Mouse (Mus musculus): ENCODE results near the gene Gtf3c5.

Gene Gtf3c5

GRCm38 (mm10) chr2:28569903-28570302 is 13.6 kb downstream of the Gtf3c5 start:
- DNase-seq (ENCODE audit: low spot score): no peak

- no peak for DNase-seq (ENCODE audit: low spot score)
Measured at GRCm38 (mm10) chr2:28566545-28566944, 17.0 kb downstream of the Gtf3c5 start.

GRCm38 (mm10) chr2:28564380-28564779 is 19.2 kb downstream of the Gtf3c5 start:
- no peak for DNase-seq (ENCODE audit: low spot score)

GRCm38 (mm10) chr2:28563830-28564229 is 19.7 kb downstream of the Gtf3c5 start:
- no peak for DNase-seq (ENCODE audit: low spot score)

- DNase-seq (ENCODE audit: low spot score): no peak
Measured at GRCm38 (mm10) chr2:28563303-28563702, 20.2 kb downstream of the Gtf3c5 start, which contains the start of gene Cel. Cel (minus strand) TSS chr2:28563403.

GRCm38 (mm10) chr2:28557452-28557851 is 26.1 kb downstream of the Gtf3c5 start:
- DNase-seq (ENCODE audit: low spot score): no peak

- no peak for DNase-seq (ENCODE audit: low spot score)
Measured at GRCm38 (mm10) chr2:28552301-28552700, 31.2 kb downstream of the Gtf3c5 start.

- DNase-seq (ENCODE audit: low spot score): no peak
Measured at GRCm38 (mm10) chr2:28549157-28549556, 34.4 kb downstream of the Gtf3c5 start.

- peak; percentile 88 for DNase-seq (ENCODE audit: low spot score)
Measured at GRCm38 (mm10) chr2:28547237-28548172, 36.0 kb downstream of the Gtf3c5 start.

GRCm38 (mm10) chr2:28546560-28546959 is 37.0 kb downstream of the Gtf3c5 start:
- DNase-seq (ENCODE audit: low spot score): no peak

GRCm38 (mm10) chr2:28545976-28546375 is 37.6 kb downstream of the Gtf3c5 start:
- DNase-seq (ENCODE audit: low spot score): no peak

- no peak for DNase-seq (ENCODE audit: low spot score)
Measured at GRCm38 (mm10) chr2:28543894-28544293, 39.7 kb downstream of the Gtf3c5 start.

- DNase-seq (ENCODE audit: low spot score): no peak
Measured at GRCm38 (mm10) chr2:28540587-28541227, 42.8 kb downstream of the Gtf3c5 start.

- DNase-seq (ENCODE audit: low spot score): no peak
Measured at GRCm38 (mm10) chr2:28539949-28540348, 43.6 kb downstream of the Gtf3c5 start.

GRCm38 (mm10) chr2:28539206-28539605 is 44.3 kb downstream of the Gtf3c5 start:
- DNase-seq (ENCODE audit: low spot score): peak; percentile 86

GRCm38 (mm10) chr2:28538817-28539128 is 44.8 kb downstream of the Gtf3c5 start:
- no peak for DNase-seq (ENCODE audit: low spot score)

GRCm38 (mm10) chr2:28537995-28538816 is 45.3 kb downstream of the Gtf3c5 start:
- DNase-seq (ENCODE audit: low spot score): no peak

- DNase-seq (ENCODE audit: low spot score): no peak
Measured at GRCm38 (mm10) chr2:28537634-28537920, 46.0 kb downstream of the Gtf3c5 start.

- no peak for DNase-seq (ENCODE audit: low spot score)
Measured at GRCm38 (mm10) chr2:28536766-28537633, 46.6 kb downstream of the Gtf3c5 start.

- no peak for DNase-seq (ENCODE audit: low spot score)
Measured at GRCm38 (mm10) chr2:28536166-28536565, 47.4 kb downstream of the Gtf3c5 start.

GRCm38 (mm10) chr2:28535650-28536049 is 47.9 kb downstream of the Gtf3c5 start:
- no peak for DNase-seq (ENCODE audit: low spot score)

GRCm38 (mm10) chr2:28535263-28535540 is 48.3 kb downstream of the Gtf3c5 start:
- no peak for DNase-seq (ENCODE audit: low spot score)
